Mouse (Mus musculus) embryo, embryonic 10.5 days (tissue): Measurements from ENCODE around the gene Creb3l4.
A peak's percentile ranks its signal among the peaks of the same experiment; 100 is the strongest.
"Not testable (repeated sequence)": the region's sequence is repeated elsewhere in the genome, so short reads cannot be mapped to it uniquely, and the experiment has no call there.

Source experiments
- DNase-seq: peaks from one replicate; pipeline ENCODE4 v3.0.0-alpha.2; 2015; ENCODE audit warnings: low spot score

Creb3l4 gene

GRCm38 (mm10) chr3:90265034-90265931 lies 22.0 kb upstream of the Creb3l4 start, which contains the start of gene Dennd4b:
Gene Dennd4b (plus strand): TSS chr3:90265185.
- DNase-seq, result peak; percentile 85

DNA sequence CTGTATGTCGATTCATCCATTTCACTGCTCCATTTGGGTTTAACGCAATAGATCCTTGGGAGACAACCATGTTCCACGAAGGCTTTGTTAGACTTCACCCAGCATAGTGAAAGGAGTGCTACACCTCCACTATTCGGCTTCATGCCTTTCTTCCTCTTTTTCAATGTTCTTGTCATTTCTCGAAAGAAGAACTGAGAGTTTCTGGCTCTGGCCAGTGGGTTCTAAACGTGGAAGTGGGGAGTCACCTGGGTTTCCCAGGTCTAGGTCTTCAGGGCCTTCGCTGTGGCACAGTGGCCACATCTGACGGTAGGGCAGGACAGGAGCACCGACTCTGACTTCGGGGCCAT lies 21.3 kb upstream of the Creb3l4 start:
- DNase-seq, result no peak

DNA sequence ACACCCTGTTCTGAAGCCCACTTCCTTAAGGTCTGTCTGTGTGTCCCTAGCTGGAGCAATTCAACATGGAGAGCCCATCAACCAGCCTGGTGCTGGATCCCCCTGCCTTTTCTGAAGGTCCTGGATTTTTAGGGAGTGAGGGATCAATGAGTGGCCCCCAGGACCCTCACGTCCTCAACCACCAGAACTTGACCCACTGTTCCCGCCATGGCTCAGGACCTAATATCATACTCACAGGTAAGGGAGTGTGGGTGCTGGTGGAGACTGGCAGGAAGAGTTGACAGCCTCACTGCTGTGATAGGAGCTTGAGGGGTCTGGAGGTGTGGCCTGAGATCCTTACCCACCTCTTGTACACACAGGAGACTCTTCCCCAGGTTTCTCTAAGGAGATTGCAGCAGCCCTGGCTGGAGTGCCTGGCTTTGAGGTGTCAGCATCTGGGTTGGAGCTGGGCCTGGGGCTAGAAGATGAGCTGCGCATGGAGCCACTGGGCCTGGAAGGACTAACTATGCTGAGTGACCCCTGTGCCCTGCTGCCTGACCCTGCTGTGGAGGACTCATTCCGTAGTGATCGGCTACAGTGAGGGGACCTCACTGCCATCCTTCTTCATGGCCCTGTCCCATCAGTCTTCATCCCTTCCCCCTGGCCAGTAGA lies 19.9 kb upstream of the Creb3l4 start:
- no peak for DNase-seq

GRCm38 (mm10) chr3:90258521-90258920 lies 15.2 kb upstream of the Creb3l4 start:
- no peak for DNase-seq

GRCm38 (mm10) chr3:90256731-90257530 lies 13.6 kb upstream of the Creb3l4 start:
- no peak for DNase-seq

GRCm38 (mm10) chr3:90255784-90256353 lies 12.6 kb upstream of the Creb3l4 start:
- no peak for DNase-seq

DNA sequence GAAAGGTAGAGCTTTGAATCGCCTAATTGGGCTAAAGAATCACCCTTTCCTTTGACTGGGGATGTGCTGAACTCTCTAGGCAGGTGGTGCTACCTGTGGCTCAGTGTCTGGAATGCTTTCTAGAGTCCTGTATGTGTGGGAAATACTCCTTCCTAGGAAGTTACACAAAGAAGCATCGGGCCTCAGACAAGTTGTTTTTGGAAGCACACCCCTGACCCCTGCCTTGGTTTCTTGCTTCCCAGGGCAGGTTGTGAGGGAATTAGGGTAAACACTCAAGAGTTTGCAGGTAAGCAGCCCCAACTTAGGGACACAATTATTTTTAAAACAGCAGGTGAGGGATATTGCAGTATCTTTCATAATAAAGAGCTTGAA lies 11.9 kb upstream of the Creb3l4 start:
- no peak for DNase-seq

DNA sequence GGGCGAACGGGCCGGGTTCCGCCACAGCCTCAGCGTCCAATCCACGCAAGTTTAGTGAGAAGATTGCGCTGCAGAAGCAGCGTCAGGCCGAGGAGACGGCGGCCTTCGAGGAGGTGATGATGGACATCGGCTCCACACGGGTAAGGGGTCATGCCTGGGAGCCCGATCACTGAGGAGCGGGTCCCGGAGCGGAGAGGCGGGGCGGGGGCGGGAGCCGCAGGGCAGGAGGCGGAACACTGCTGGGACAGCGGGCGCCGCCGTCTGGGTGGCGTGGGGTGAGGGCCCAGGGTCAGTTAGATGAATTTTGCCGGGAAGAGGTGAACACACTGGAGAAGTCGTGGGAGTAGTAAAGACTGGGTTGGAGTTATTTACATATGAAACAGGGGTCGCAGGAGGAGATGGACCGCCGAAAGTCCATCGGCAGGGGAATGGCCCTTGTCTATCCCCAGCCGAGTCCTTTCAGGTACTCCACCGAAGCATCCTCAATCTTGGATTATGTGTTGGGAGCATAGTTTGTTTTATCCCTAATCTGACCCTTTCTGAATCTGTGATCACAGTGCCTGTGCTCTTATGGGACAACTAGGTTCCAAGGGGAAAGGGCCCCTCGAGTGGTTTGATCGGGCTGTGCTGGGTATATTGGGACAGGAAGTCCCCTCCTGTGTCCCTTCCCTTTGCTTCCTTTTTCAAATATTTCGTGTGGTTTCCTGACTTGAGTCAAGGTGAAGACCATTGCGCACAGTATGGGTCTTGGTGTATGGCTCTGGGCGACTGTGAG lies 11.3 kb upstream of the Creb3l4 start:
- DNase-seq, result peak; percentile 53

GRCm38 (mm10) chr3:90253653-90254418 lies 10.5 kb upstream of the Creb3l4 start, which contains the start of gene Crtc2:
Gene Crtc2 (plus strand): TSS chr3:90254163.
- DNase-seq, result peak; percentile 98

DNA sequence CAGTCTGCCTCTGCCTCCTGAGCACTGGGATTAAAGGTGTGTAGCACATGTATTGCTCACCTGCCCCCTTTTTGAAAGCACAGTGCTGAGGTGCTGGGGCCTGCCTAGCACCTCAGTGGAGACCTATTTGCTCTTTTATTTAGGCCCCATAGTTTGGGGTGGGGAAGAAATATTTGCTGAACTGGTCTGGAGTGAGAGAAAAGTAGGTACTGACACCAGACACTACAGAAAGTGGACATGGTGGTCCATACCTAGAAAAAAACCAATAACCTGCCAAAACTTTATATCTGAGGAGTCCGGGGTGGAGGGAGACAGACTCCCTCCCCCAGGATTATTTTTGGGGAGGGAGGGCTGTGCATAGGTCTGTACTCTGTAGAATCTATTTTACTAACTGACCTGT lies 9.9 kb upstream of the Creb3l4 start:
- DNase-seq, result not testable (repeated sequence)

DNA sequence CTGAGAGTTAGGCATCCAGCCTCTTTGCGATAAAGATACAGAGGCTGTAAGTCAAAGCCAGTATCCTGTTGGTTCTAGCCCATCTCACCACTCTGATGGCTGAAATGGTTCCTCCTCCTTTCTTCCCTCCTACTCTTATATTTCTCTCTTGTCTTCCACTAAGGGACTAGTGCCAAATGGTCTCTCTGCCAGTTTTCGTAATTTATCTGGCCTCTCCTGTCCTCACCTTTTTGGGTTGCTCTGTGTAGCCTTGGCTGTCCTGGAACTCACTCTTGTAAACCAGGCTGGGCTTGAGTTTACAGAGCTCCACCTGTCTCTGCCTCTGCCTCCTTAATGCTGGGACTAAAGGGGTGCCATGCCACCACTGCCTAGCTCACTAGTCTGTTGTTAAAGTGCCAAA lies 9.3 kb upstream of the Creb3l4 start:
- not testable (repeated sequence) for DNase-seq

DNA sequence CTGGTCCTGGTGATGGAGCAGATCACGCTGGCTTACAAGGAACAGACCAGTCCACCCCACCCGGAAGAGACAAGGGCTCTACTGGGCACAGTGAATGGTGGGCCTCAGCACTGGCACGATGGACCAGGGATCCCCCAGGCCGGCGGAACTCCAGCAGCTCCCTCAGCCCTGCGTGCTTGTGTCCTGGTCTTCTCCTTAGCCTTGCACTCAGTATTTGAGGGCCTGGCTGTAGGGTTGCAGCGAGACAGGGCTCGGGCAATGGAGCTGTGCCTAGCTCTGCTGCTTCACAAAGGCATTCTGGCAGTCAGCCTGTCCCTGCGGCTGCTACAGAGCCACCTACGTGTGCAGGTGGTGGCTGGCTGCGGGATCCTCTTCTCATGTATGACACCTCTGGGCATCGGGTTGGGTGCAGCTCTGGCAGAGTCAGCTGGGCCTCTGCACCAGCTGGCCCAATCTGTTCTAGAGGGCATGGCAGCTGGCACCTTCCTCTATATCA lies 8.5 kb upstream of the Creb3l4 start:
- not testable (repeated sequence) for DNase-seq

GRCm38 (mm10) chr3:90250791-90251190 lies 7.5 kb upstream of the Creb3l4 start:
- no peak for DNase-seq

- peak; percentile 28 for DNase-seq
These were observed 5.4 kb upstream of the Creb3l4 start for GRCm38 (mm10) chr3:90248746-90249100.

- DNase-seq, result peak; percentile 99
These were observed 4.8 kb upstream of the Creb3l4 start, which contains the start of gene Slc39a1 for GRCm38 (mm10) chr3:90247960-90248745. Gene Slc39a1 (plus strand): TSS chr3:90248172.

DNA sequence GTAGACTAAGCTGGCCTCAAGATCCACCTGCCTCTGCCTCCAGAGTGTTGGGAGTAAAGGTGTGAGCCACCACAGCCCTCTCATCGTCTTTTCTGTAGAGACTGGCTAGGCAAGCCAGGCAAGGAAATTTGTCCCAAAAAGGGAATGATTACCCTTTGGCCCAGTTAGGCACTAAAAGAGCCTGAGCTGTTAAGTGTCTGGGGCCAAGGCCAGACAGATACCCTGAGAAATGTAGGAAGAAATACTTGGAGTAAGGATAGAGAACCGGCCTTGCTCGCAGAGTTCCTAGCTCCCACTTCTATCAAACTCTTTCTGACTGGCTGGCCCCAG lies 4.3 kb upstream of the Creb3l4 start:
- DNase-seq, result no peak

- no peak for DNase-seq
These were observed 2.1 kb upstream of the Creb3l4 start for GRCm38 (mm10) chr3:90245406-90245805.

DNA sequence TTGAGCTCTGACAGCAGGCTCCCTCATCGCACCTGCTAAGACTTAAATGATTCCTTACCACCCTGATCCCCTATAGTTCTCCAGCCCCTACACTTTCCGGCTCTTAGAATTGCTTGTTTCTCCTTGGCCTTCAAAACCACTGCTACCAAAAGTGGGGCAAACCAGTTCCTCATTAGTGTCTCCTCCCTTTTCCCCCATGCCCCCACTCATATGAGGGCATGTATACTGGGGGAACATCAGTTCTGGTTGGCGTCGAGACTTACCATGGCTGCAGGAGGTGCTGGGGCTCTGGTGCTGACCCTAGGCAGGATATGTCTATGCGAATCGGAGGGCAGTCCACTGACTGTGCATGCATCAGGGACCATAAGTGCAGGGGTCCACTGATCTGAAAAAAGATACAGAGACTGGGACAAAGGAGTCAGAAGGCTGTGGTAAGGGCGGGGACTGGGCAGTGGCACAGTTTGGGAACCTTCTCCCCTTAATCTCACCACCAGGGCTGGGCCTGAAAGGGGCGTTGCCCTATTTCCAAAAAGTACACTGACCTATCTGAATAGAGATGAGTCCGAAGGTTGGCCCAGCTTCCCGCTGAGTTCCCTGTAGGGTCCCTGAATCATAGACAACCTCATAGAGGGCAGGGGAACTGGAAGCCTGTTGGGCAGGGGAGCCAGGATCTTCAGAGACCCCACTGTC lies 1.5 kb downstream of the Creb3l4 start:
- DNase-seq, result no peak

DNA sequence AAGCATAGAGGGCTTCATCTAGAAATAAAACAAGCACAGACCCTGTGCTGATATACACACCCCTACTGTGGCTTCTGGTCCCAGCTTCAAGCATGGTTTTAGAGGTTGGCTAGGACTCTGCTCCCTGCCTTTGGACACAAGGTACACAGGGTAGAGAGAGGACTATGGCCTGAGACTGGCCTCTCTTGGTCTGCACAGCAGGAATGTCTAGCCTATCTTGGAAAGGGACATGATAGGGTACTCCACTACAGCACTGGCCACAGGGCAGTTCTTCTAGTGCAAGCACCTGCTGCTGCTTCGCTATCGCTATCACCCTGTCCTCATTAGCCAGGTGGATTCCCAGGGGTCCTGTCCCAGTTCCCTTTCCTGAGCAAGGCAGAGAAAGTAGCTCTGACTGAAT lies 2.1 kb downstream of the Creb3l4 start:
- DNase-seq, result no peak
